Mouse (Mus musculus): ENCODE measurements around the gene Kank1. TPM values are rescaled to one million over a fixed set of nuclear protein-coding genes. Genes with fewer than 3 reads are reported as not detected.

Kank1 gene
- polyA plus RNA-seq (2012; rRNA removed), result 42.1 and 51.1 TPM in 2 replicates

DNA sequence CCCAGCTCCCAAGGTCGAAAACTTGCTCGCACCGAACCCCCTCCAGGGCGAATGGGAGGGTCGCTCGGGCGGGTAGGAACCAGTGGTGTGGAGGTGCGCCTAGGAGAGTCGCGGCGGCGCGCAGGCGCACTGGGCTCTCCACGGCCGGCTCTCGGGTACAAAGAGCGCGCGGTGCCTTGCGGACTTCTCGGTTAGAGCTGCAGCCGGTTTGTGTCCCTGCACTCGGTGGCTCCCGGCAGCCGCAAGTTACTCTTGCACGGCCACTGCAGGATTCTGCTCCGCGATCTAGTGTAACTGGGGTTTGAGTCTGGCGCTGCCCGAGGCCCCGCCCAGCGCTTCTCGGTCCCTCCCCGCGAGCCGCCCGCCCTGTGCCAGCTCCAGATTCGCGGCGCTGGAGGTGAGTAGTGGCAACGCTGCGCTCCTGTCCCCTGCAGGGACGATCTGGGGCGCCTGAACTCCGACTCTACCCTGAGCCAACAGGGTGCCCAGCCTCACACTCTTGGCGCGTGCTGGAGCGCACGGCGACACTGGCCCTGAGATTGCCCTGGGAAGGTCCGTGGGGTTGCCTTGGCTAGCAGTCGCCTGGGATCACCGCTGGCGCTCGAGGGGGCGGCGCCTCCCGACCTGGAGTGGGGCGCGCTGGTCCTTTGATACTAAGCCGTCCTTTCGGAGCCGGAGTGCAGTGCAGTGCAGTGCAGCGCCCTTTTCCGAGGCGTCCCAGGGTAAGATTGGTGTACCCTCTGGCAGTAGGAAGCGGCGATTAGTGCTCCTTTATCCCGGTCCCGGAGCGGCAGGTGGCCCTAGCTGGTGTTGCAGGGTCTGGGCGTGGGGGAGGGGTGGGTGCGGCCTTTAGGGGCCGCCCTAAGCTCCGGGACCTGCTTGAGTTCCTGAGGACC is at the start of gene Kank1:
Kank1 (plus strand) TSS at position 380 of the 896 bp plus-strand sequence.
- no peak for DNase-seq (ENCODE audit: low read depth)

DNA sequence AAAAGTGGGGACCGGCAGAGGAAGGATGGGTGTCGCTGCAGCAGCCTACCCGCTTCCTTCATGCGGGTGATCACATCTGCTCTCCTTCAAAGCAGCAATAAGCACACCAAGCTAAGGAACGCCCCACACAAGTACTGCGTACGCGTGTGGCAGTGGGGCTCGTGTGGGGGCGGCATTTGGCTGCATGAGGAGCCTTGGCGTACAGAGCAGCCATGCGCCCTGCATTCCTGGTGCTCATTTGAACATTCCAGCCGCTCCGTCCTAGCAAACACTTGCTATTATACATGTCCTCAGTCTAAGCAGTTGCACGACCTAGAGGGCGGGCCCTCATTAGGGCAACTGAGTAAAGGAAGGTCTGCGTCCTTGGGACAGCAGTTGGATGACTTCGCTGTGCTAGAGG is 49.1 kb upstream of the Kank1 start:
- DNase-seq (ENCODE audit: low read depth), result no peak

DNA sequence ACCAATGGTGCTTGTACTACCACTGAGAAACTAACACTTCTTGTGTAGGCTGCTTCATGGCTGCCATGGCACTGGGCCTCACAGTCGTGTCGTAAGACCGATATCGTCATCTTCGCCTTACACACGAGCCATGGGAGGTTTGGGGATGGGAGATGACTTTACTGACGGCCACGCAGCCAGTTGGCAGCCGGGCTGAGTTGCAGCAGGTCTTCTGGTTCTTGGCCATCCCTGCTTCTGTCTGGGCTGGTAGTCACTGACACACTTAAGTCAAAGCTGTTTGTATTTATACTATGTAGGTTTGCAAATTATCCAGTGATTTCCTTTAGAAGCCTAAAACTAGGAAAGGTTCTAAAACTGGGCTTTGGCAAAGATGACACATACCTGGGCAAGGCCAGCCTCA is 43.0 kb upstream of the Kank1 start:
- no peak for DNase-seq (ENCODE audit: low read depth)

GRCm38 (mm10) chr19:25200081-25200860 is 36.5 kb upstream of the Kank1 start:
- no peak for DNase-seq (ENCODE audit: low read depth)

DNA sequence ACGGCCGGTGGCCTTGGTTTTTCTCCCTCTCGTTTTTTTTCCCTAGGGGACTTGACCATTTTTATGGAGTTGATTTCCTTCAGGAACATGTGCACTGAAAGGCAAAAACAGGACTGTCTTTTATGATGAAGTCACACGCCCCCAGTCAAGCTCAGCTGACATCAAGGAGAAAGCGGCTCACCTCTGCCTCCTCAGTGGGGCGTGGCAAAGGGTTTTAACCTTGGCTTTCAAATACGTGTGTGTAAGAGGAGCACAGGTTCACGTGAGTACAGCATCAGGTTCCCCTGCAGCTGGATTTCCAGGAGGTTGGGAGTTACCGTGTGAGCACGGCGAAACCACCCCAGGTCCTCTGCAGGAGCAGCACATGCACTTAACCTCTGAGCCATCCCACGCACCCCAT is 33.7 kb upstream of the Kank1 start:
- no peak for DNase-seq (ENCODE audit: low read depth)

DNA sequence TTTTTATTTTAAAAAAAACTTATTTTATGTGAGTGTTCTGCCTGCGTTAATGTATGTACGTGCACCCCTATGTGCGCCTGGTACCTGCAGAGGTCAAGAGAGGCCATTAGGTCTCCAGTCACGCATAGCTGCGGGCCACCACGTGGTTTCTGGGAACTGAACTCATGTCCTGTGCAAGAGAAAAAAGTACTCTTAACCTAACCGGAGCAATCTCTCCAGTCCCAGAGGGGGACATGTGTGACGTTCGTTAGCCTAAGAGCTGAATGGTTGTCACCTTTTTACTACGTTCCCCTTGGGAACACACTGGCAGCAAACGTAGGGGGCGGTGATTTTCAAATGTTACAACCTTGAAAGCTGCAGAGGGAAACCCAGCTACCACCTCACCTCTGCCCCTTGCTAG is 29.8 kb upstream of the Kank1 start:
- no peak for DNase-seq (ENCODE audit: low read depth)

GRCm38 (mm10) chr19:25207731-25208361 is 28.9 kb upstream of the Kank1 start:
- peak; percentile 74 for DNase-seq (ENCODE audit: low read depth)

DNA sequence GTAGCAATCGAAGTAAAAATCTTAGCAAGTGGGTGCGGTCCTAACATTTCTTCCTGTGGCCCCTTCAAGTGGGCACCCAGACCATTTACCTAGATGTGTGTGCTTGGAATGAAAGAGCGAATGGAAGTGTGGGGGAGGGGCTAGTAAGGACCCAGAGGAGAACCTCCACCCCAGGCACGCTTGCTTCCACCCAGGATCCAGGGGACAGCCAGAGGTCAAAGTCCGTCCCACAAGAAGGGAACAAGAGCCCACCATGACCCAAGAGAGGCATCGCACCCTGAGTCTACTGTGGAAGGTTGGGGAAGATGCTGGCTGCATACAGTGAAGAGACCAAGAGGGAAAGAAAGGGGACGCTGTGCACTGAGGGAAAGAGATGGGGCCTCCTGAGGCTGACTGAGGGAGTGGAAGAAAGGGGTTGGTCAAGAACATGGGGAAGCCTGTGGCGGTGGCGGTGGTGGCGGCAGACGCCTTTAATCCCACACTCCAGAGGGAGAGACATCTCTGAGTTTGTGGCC is 28.1 kb upstream of the Kank1 start:
- no peak for DNase-seq (ENCODE audit: low read depth)

GRCm38 (mm10) chr19:25220611-25221010 is 16.2 kb upstream of the Kank1 start:
- no peak for DNase-seq (ENCODE audit: low read depth)

- no peak for DNase-seq (ENCODE audit: low read depth)
Measured at GRCm38 (mm10) chr19:25221964-25222640, 14.7 kb upstream of the Kank1 start.

GRCm38 (mm10) chr19:25230058-25230974 is 6.5 kb upstream of the Kank1 start:
- no peak for DNase-seq (ENCODE audit: low read depth)

DNA sequence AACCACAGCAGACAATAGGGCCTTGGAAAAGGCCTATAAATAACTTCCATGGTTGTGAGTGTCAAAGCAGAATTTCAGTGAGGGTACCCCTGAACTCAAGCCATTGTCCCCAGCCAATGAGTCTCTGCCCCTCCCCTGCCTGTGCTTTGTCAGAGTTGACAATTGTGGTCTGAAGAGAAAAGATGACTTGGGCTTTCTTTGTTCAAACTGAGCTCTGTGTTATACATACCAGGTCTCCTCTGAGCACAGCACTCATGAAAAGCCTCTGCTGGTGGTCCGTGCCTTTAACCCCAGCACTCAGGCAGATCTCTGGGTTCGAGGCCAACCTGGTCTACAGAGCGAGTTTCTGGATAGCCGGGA is 5.8 kb upstream of the Kank1 start:
- no peak for DNase-seq (ENCODE audit: low read depth)

GRCm38 (mm10) chr19:25232032-25232431 is 4.7 kb upstream of the Kank1 start:
- DNase-seq (ENCODE audit: low read depth), result no peak

GRCm38 (mm10) chr19:25237492-25238040 is 791 bp downstream of the Kank1 start:
- no peak for DNase-seq (ENCODE audit: low read depth)

DNA sequence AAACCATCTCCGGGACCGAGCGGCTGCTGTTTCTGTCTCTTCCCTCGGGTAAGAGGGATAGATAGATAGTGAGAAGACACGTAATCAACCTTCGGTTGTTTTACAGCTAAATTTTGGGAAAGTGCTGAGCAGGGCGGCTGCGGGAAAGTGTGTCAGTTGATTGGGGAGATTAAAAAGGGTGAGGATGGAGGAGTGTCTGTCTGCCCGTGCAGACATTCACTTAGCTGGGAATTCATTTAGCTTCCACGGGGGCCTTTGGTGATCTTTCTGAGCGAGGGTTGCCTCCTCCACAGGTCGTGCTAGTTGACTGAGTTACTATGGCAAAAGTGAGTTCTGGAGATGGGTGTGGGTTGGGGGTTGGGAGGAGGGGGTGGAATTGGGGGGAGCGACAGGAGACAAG is 1.3 kb downstream of the Kank1 start:
- no peak for DNase-seq (ENCODE audit: low read depth)

DNA sequence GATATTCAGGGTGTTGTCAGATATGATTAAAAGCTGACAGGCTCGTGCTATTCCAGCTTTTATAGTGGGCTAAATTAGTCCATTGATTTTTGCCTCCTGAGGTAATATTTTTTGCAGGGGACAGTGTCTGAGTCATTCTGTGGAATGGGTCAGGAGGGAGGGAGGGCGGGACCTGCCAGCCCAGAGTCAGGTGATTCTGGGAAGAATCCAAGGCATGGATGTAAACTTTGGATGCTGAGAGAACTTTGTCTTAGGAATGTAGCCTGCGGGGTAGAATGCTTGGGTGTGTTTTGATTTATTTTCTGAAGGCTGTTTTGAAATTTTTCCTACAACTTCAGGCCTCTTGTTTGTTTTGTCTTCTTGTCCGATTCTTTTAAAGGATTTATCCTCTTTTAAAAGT is 6.8 kb downstream of the Kank1 start:
- DNase-seq (ENCODE audit: low read depth), result no peak

GRCm38 (mm10) chr19:25246062-25246461 is 9.3 kb downstream of the Kank1 start:
- DNase-seq (ENCODE audit: low read depth), result no peak

DNA sequence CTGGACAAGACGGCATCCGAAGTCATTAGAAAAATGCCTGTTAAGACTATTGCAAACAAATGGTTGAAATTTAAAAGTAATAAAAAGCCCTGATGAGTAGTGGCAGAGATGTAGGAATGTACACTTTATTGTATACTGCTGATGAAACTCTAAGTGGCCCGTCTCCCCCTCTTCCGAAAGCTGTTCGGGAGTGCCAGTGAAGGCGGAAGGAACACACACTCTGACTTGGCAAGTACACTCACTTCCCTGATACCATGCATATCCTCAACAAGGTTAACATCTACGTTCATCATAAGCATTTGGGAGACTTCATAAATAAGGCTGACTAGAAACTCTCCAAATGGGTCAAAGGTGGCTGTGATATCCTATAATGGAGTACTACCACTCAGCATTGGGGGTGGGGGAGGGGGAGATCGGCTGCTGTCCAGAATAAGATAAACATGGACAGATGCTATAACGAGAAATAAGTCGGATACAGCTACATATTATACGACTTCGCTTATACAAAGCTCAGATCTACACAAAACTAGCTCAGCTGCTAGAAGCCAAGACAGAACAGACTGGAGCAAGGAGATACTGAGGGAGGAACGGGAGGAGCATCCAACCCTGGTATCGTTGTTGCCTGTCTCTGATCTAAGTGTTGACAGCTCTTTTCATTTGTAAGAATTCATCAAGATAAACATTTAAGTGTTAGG is 11.2 kb downstream of the Kank1 start:
- DNase-seq (ENCODE audit: low read depth), result no peak

DNA sequence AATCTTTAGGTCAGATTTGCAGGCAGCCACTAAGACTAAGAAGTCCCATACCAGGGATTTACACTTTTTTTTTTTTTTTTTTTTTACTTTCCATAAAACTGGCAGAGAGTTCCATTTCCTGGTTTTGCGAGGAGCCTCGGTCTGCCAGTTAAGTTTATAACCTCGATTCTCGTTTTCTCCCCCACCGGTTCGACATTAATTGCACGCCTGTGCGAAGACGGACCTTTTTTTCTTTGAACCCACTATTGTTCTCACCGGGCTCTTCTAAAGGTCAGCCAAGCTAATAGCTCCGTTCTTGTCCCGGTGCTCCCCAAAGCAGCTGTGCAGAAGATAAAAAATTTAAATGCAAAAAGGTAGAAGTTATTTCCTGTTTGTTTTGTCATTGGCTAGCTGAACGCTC is 12.5 kb downstream of the Kank1 start:
- no peak for DNase-seq (ENCODE audit: low read depth)

Data from gonadal fat pad, adult 2 months (tissue).